ENCODE assay signal across 8 mouse cellular contexts in genomic region chr1:136685191-136686060, GRCm38 (mm10).
DNase-seq lines count a peak whose midpoint lies in the region; ATAC-seq and TF ChIP-seq lines count a peak whose summit lies in the region.

No protein-coding gene starts in this region.

- WGBS in embryonic facial prominence, embryonic 10.5 days: 73% methylated on average over 13 of the region's 13 CpGs
- 64% methylated on average over 13 of the region's 13 CpGs for WGBS in kidney, postnatal 0 days
- WGBS in forebrain, embryonic 10.5 days: 76% methylated on average over 13 of the region's 13 CpGs

- H3K27ac ChIP-seq in embryonic facial prominence, embryonic 10.5 days (replicated peaks): 0 out of 2 replicates have a peak overlapping the region, but pooled peaks have one; percentile 35
- H3K27ac ChIP-seq in kidney, postnatal 0 days: peak overlapping the region; percentile 40; the same call in 1 of the 2 replicates
- H3K27ac ChIP-seq in forebrain, embryonic 10.5 days: no peak overlapping the region

- H3K4me2 ChIP-seq in kidney, postnatal 0 days (ENCODE audit: low read length): no peak overlapping the region

- no peak for TF ChIP-seq CTCF in kidney, postnatal 0 days (IDR thresholded peaks at IDR 0.05; ENCODE audit: low read depth)

- DNase-seq in 416B (ENCODE audit: low read depth): peak; percentile 99
- DNase-seq in embryonic facial prominence, embryonic 10.5 days (ENCODE audit: low spot score): no peak
- DNase-seq in kidney, postnatal 0 days (ENCODE audit: low spot score): peak; percentile 50
- peak; percentile 61 to 70 for DNase-seq in natural killer cell, adult 2 months (ENCODE audit: low spot score in 2 of 2)
- no peak for DNase-seq in cerebellum, adult 18-20 months
- DNase-seq in cerebellum, postnatal 14 days: no peak
- no peak for DNase-seq in forebrain, embryonic 10.5 days (ENCODE audit: extremely low spot score, low spot score)

- peak; percentile 82 for ATAC-seq in CD4-positive, CD25-positive, alpha-beta regulatory T cell, adult 4 months
- no peak for ATAC-seq in kidney, postnatal 0 days (replicated peaks; ENCODE audit: low FRiP score, low read depth)

- no peaks in the 10 kb centered on the region for H3K36me3 ChIP-seq in embryonic facial prominence, embryonic 10.5 days (replicated peaks)
- no peaks in the 10 kb centered on the region for H3K36me3 ChIP-seq in kidney, postnatal 0 days (ENCODE audit: insufficient read depth, low read length)
- no peaks in the 10 kb centered on the region for H3K36me3 ChIP-seq in forebrain, embryonic 10.5 days (replicated peaks)

- peaks cover 23% of the 10 kb centered on the region for H3K4me1 ChIP-seq in embryonic facial prominence, embryonic 10.5 days
- no peaks in the 10 kb centered on the region for H3K4me1 ChIP-seq in kidney, postnatal 0 days (replicated peaks; ENCODE audit: insufficient read depth, low read length)
- 0 out of 2 replicates have a peak, but pooled peaks cover 9% of the 10 kb centered on the region for H3K4me1 ChIP-seq in forebrain, embryonic 10.5 days

- H3K9ac ChIP-seq in kidney, postnatal 0 days (ENCODE audit: low read depth, low read length): no peak overlapping the region

- H3K27me3 ChIP-seq in embryonic facial prominence, embryonic 10.5 days (replicated peaks; ENCODE audit: low read depth, poor library complexity, severe bottlenecking): no peaks in the 10 kb centered on the region
- no peaks in the 10 kb centered on the region for H3K27me3 ChIP-seq in kidney, postnatal 0 days (ENCODE audit: insufficient read depth, low read length)
- no peaks in the 10 kb centered on the region for H3K27me3 ChIP-seq in forebrain, embryonic 10.5 days (ENCODE audit: poor library complexity, severe bottlenecking)

- no peaks in the 10 kb centered on the region for H3K9me3 ChIP-seq in embryonic facial prominence, embryonic 10.5 days
- H3K9me3 ChIP-seq in kidney, postnatal 0 days (replicated peaks; ENCODE audit: low read length): no peaks in the 10 kb centered on the region
- H3K9me3 ChIP-seq in forebrain, embryonic 10.5 days: no peaks in the 10 kb centered on the region

- H3K4me3 ChIP-seq in embryonic facial prominence, embryonic 10.5 days: no peak overlapping the region
- H3K4me3 ChIP-seq in kidney, postnatal 0 days (replicated peaks; ENCODE audit: low read depth, low read length): no peak overlapping the region
- H3K4me3 ChIP-seq in forebrain, embryonic 10.5 days: no peak overlapping the region

Comparison
In these comparisons a context has a peak if more than half of its experiments do, and no peak if none do; other contexts are left out.
1. DNase-seq: peak in 416B (single experiment), kidney, postnatal 0 days (single experiment) and natural killer cell, adult 2 months (2 of 2); none in embryonic facial prominence, embryonic 10.5 days (single experiment), cerebellum, adult 18-20 months (0 of 2), cerebellum, postnatal 14 days (0 of 2) and forebrain, embryonic 10.5 days (single experiment).